Mouse (Mus musculus) brown adipose tissue, adult 24 weeks (tissue): ENCODE measurements around the gene Ier3. TPM values are rescaled to one million over a fixed set of nuclear protein-coding genes. Genes with fewer than 3 reads are reported as not detected.

Experiments
- H3K27ac ChIP-seq: fragments of 200-500 bp; replicated peaks from 2 replicates; pipeline ENCODE4 v1.5.1; 2012; ENCODE audit warnings: low read depth, mild to moderate bottlenecking, low read length
- H3K4me1 ChIP-seq: fragments of 200-500 bp; 2 replicates; pipeline ENCODE4 v1.6.1; 2012; ENCODE audit warnings: low read length, mixed read lengths; ENCODE audit not compliant: control insufficient read depth, insufficient read depth, insufficient read length
- H3K4me3 ChIP-seq: fragments of 200-500 bp; 2 replicates; pipeline ENCODE4 v1.5.1; 2012; ENCODE audit warnings: low read depth, mild to moderate bottlenecking, low read length, moderate library complexity; ENCODE audit not compliant: insufficient read depth
- polyA plus RNA-seq: library from polyadenylated mRNA; stranded (reverse); fragments of >200 nt; gene quantifications from 2 replicates; pipeline ENCODE4 v1.2.4, GENCODE M21; 2012; ENCODE audit not compliant: missing spikeins, insufficient read depth, insufficient read length

Ier3 gene
- polyA plus RNA-seq, 1 experiment = 52.4 TPM

GRCm38 (mm10) chr17:35822564-35822963 lies 1.1 kb downstream of the Ier3 start:
- H3K4me3 ChIP-seq = peak overlapping the region; percentile 86
- H3K27ac ChIP-seq = peak overlapping the region; percentile 90
- H3K4me1 ChIP-seq = peaks cover 2% of the 10 kb centered on the region; the same call in 1 of the 2 replicates

GRCm38 (mm10) chr17:35822964-35823937 lies 1.8 kb downstream of the Ier3 start, which contains the start of gene Flot1:
Gene Flot1 (plus strand): TSS chr17:35823230.
- H3K27ac ChIP-seq = peak within 1 kb of the TSS; percentile 90
- H3K4me3 ChIP-seq = peak within 1 kb of the TSS; percentile 86
- peaks cover 2% of the 10 kb centered on the region; the same call in 1 of the 2 replicates for H3K4me1 ChIP-seq

GRCm38 (mm10) chr17:35824402-35824801 lies 2.9 kb downstream of the Ier3 start:
- H3K4me1 ChIP-seq = peaks cover 2% of the 10 kb centered on the region; the same call in 1 of the 2 replicates
- no peak overlapping the region for H3K27ac ChIP-seq
- peak overlapping the region; percentile 77; the same call in 1 of the 2 replicates for H3K4me3 ChIP-seq

GRCm38 (mm10) chr17:35825109-35825850 lies 3.8 kb downstream of the Ier3 start:
- H3K27ac ChIP-seq = no peak overlapping the region
- no peak overlapping the region for H3K4me3 ChIP-seq
- peaks cover 2% of the 10 kb centered on the region; the same call in 1 of the 2 replicates for H3K4me1 ChIP-seq

GRCm38 (mm10) chr17:35829737-35830136 lies 8.3 kb downstream of the Ier3 start:
- Histone ChIP-seq H3K4me1 (no peaks in the 10 kb centered on the region), H3K27ac (no peak overlapping the region), H3K4me3 (no peak overlapping the region)

- Histone ChIP-seq H3K4me1 (no peaks in the 10 kb centered on the region; the same call in 1 of the 2 replicates), H3K27ac (no peak overlapping the region), H3K4me3 (no peak overlapping the region)
These were observed 11.1 kb downstream of the Ier3 start for GRCm38 (mm10) chr17:35832400-35833238.

DNA sequence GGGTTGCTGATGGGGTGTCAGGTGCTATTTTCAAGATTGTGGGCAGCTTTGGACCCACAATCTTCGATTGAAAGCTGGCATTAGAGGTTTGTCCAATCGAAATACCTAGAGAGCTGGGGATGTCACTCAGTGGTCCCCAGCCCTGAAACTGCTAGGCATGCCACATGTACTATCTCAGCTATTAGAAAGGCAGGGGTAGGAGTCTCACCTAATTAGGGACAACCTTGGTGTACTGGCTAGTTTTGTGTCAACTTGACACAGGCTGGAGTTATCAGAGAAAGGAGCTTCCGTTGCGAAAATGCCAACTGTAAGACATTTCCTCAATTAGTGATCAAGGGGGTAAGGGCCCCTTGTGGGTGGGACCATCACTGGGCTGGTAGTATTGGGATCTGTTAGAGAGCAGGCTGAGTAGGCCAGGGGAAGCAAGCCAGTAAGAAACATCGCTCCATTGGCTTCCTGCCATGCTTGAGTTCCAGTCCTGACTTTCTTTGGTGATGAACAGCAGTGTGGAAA lies 11.8 kb downstream of the Ier3 start:
- Histone ChIP-seq H3K4me3 (no peak overlapping the region), H3K4me1 (no peaks in the 10 kb centered on the region; the same call in 1 of the 2 replicates), H3K27ac (no peak overlapping the region)

DNA sequence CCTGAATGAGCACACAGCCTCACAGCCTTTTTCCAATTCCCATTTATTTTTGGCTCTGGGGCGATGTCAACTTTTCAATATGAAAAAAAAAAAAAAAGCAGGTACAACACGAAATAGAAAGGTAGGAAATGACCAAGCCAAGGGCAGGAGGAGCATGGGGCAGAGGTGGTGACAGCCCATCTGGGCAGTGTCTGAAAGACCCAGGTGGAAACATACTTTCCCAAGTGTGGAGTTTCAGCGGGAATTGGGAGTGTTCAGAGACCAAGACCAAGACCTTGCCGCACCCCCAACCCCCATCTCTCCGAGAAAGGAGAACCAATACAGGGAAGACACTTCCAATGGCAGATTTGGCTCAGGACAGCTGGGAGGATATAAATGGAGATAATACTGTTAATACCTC lies 12.4 kb downstream of the Ier3 start:
- Histone ChIP-seq H3K4me3 (no peak overlapping the region), H3K4me1 (no peaks in the 10 kb centered on the region; the same call in 1 of the 2 replicates), H3K27ac (no peak overlapping the region)

DNA sequence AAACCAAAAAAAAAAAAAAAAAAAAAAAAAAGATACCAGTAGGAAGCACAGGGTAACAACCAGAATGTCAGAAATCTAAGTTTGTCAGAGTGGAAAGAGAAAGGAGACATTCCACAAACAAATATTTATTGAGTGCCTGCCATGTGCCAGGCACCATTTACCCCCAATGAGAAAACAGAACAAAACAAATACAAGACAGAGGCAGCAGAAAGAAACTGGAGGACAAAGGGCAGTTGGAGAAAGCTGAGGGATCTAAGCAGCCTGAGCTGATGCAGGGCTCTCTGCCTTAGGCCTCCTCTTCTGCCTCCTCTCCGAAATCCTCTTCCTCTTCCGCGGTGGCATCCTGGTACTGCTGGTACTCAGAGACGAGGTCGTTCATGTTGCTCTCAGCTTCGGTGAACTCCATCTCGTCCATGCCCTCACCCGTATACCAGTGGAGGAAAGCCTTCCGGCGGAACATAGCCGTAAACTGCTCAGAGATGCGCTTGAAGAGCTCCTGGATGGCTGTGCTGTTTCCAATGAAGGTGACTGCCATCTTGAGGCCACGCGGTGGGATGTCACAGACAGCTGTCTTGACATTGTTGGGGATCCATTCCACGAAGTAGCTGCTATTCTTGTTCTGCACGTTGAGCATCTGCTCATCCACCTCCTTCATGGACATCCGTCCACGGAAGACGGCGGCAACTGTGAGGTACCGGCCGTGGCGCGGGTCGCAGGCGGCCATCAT lies 13.4 kb downstream of the Ier3 start:
- Histone ChIP-seq H3K27ac (no peak overlapping the region), H3K4me3 (no peak overlapping the region), H3K4me1 (no peaks in the 10 kb centered on the region; the same call in 1 of the 2 replicates)

GRCm38 (mm10) chr17:35835424-35836140 lies 14.1 kb downstream of the Ier3 start:
- Histone ChIP-seq H3K27ac (peak overlapping the region; percentile 75), H3K4me3 (0 out of 2 replicates have a peak overlapping the region, but pooled peaks have one; percentile 11), H3K4me1 (no peaks in the 10 kb centered on the region; the same call in 1 of the 2 replicates)

- peak overlapping the region; percentile 75 for H3K27ac ChIP-seq
- peak overlapping the region; percentile 91 for H3K4me3 ChIP-seq
- H3K4me1 ChIP-seq = no peaks in the 10 kb centered on the region; the same call in 1 of the 2 replicates
These were observed 14.9 kb downstream of the Ier3 start for GRCm38 (mm10) chr17:35836178-35836965.

- H3K27ac ChIP-seq = peak overlapping the region; percentile 88
These were observed 15.5 kb downstream of the Ier3 start for GRCm38 (mm10) chr17:35836991-35837422.

More at GRCm38 (mm10) chr17:35836991-35837422, 15.5 kb downstream of the Ier3 start:
- peak overlapping the region; percentile 91 for H3K4me3 ChIP-seq
- H3K4me1 ChIP-seq = no peaks in the 10 kb centered on the region; the same call in 1 of the 2 replicates
